ENCODE assay signal across 9 mouse cellular contexts in the genomic region with DNA sequence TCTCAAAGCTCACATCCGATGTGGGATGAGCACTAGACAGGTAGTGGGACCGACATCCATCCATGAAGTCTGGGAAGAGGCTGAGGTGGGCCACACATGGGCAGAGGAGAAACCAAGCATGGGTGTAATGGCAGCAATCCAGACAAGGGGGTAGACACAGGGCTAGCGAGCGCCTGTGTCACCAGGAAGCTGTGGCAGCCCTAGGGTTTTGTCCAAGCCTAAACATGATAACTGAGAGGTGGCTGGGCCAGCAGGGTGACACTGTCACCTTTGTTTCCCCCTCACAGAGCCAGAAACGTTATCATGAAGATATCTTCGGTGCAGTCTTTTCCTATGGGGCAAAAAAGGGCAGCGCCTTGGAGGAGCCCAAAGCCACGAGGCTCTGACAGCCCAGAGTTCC. TPM values are rescaled to one million over a fixed set of nuclear protein-coding genes. Genes with fewer than 3 reads are reported as not detected.
"Had no signal": no experiment of that assay in that cellular context is flagged by ENCODE, and none has a peak within 500 bp of the region (broad histone marks: within the 10 kb centered on the region; RNA-seq: fewer than 3 reads in every experiment).

No protein-coding gene starts in this region.

- H3K27me3 ChIP-seq: neural tube, embryonic 13.5 days; stomach, embryonic 15.5 days had no signal

- H3K9me3 ChIP-seq: neural tube, embryonic 13.5 days; neural tube, embryonic 15.5 days; stomach, embryonic 15.5 days had no signal

- H3K27ac ChIP-seq: neural tube, embryonic 13.5 days; neural tube, embryonic 15.5 days; stomach, embryonic 15.5 days; stomach, postnatal 0 days had no signal

- H3K4me3 ChIP-seq: neural tube, embryonic 13.5 days; neural tube, embryonic 15.5 days; stomach, embryonic 15.5 days had no signal

- H3K9ac ChIP-seq: neural tube, embryonic 13.5 days; neural tube, embryonic 15.5 days; stomach, embryonic 15.5 days had no signal

- H3K4me1 ChIP-seq: neural tube, embryonic 13.5 days; neural tube, embryonic 15.5 days; stomach, embryonic 15.5 days had no signal

- H3K36me3 ChIP-seq: neural tube, embryonic 13.5 days; neural tube, embryonic 15.5 days; stomach, embryonic 15.5 days had no signal

- DNase-seq: retina, postnatal 1 day; right cerebral cortex, adult 18-20 months; right cerebral cortex, postnatal 25 days; thymus, adult 18-20 months had no signal

- H3K4me2 ChIP-seq: neural tube, embryonic 13.5 days; neural tube, embryonic 15.5 days; stomach, embryonic 15.5 days had no signal

RNA-seq across cellular contexts. Expression of a gene that starts 38.8 kb away (rescaled TPM):
- total RNA-seq: neutrophil, adult 5-6 weeks had no signal
